Mouse (Mus musculus) liver, adult 2 months (tissue): ENCODE results near the gene Khk. TPM values are rescaled to one million over a fixed set of nuclear protein-coding genes. Genes with fewer than 3 reads are reported as not detected.

Experiments
- DNase-seq: peaks from one replicate; pipeline ENCODE4 v3.0.0-alpha.2; 2011; ENCODE audit warnings: low read depth, low spot score; ENCODE audit errors: extremely low read depth
- H3K27ac ChIP-seq: fragments of 200-500 bp; replicated peaks from 2 replicates; pipeline ENCODE4 v1.5.1; 2012; ENCODE audit warnings: low read depth, mild to moderate bottlenecking, control low read depth, inconsistent platforms, low read length; ENCODE audit not compliant: insufficient read depth
- H3K27me3 ChIP-seq: fragments of 200-500 bp; 2 replicates; pipeline ENCODE4 v1.6.1; 2012; ENCODE audit warnings: mild to moderate bottlenecking, moderate library complexity, low read length, inconsistent platforms; ENCODE audit not compliant: control insufficient read depth, insufficient read depth
- H3K36me3 ChIP-seq: fragments of 200-500 bp; 2 replicates; pipeline ENCODE4 v1.6.1; 2012; ENCODE audit warnings: low read length, inconsistent platforms; ENCODE audit not compliant: control insufficient read depth, insufficient read depth
- H3K4me1 ChIP-seq: fragments of 200-500 bp; 2 replicates; pipeline ENCODE4 v1.6.1; 2011; ENCODE audit warnings: low read length; ENCODE audit not compliant: control insufficient read depth, insufficient read depth
- H3K4me3 ChIP-seq: fragments of 200-500 bp; 2 replicates; pipeline ENCODE4 v1.5.1; 2011; ENCODE audit warnings: low read depth, mild to moderate bottlenecking, control low read depth, low read length, moderate library complexity; ENCODE audit not compliant: insufficient read depth
- H3K79me2 ChIP-seq: fragments of 200-500 bp; 2 replicates; pipeline ENCODE4 v1.6.1; 2012; ENCODE audit warnings: inconsistent platforms, mild to moderate bottlenecking, low read length, moderate library complexity; ENCODE audit not compliant: control insufficient read depth, insufficient read depth
- H3K9ac ChIP-seq: fragments of 200-500 bp; 2 replicates; pipeline ENCODE4 v1.6.1; 2012; ENCODE audit warnings: low read depth, mild to moderate bottlenecking, control low read depth, inconsistent platforms, low read length
- CTCF ChIP-seq: fragments of 200-500 bp; IDR thresholded peaks from 2 replicates; pipeline ENCODE4 v1.5.1; 2011; ENCODE audit warnings: low read depth, low read length, control low read depth
- POLR2A ChIP-seq: fragments of 200-500 bp; IDR thresholded peaks from 2 replicates; pipeline ENCODE4 v1.6.1; 2011; ENCODE audit warnings: low read length, control low read depth; ENCODE audit not compliant: insufficient read depth; ENCODE audit errors: extremely low read depth
- WGBS: fragments of 180-500 bp; shearing (Covaris S2); methylation state at CpG from one replicate; pipeline ENCODE4 v1.1.7; 2018; 5-methylcytosine and 5-hydroxymethylcytosine counted together
- polyA plus RNA-seq: library from polyadenylated mRNA; depleted of rRNA; stranded (reverse); fragments of >200 nt; gene quantifications from 2 replicates; pipeline ENCODE4 v1.2.3, GENCODE M21; 2012
- total RNA-seq: library from RNA; depleted of rRNA; stranded (reverse); fragments of >200 nt; gene quantifications from 2 replicates; pipeline ENCODE4 v1.2.3, GENCODE M21; 2014

Gene Khk
- total and polyA plus RNA-seq, 2 experiments = 405 to 735 TPM

GRCm38 (mm10) chr5:30949654-30950326 lies 28.6 kb downstream of the Khk start:
- no peaks in the 10 kb centered on the region for H3K27me3 ChIP-seq
- peaks cover 23% of the 10 kb centered on the region for H3K4me1 ChIP-seq
- H3K27ac ChIP-seq = peak overlapping the region; percentile 75
- no peaks in the 10 kb centered on the region; the same call in 1 of the 2 replicates for H3K79me2 ChIP-seq
- under 1% methylated on average over 31 of the region's 31 CpGs for WGBS
- H3K9ac ChIP-seq = peak overlapping the region; percentile 80
- TF ChIP-seq CTCF (no peak), POLR2A (peak; percentile 70)
- DNase-seq = peak; percentile 84
- peak overlapping the region; percentile 77 for H3K4me3 ChIP-seq
- H3K36me3 ChIP-seq = peaks cover 14% of the 10 kb centered on the region

- Histone ChIP-seq H3K4me1 (peaks cover 22% of the 10 kb centered on the region), H3K27me3 (no peaks in the 10 kb centered on the region), H3K36me3 (peaks cover 21% of the 10 kb centered on the region), H3K4me3 (peak overlapping the region; percentile 77), H3K27ac (peak overlapping the region; percentile 75), H3K9ac (peak overlapping the region; percentile 80), H3K79me2 (no peaks in the 10 kb centered on the region; the same call in 1 of the 2 replicates)
- TF ChIP-seq POLR2A (no peak), CTCF (no peak)
- peak; percentile 59 for DNase-seq
- WGBS = 14% methylated on average over 4 of the region's 4 CpGs
Observed at GRCm38 (mm10) chr5:30950451-30950850, 29.2 kb downstream of the Khk start.

GRCm38 (mm10) chr5:30950922-30951321 lies 29.7 kb downstream of the Khk start:
- no peaks in the 10 kb centered on the region; the same call in 1 of the 2 replicates for H3K79me2 ChIP-seq
- peak overlapping the region; percentile 12; the same call in 1 of the 2 replicates for H3K4me3 ChIP-seq
- peak overlapping the region; percentile 23 for H3K27ac ChIP-seq
- WGBS = 35% methylated on average over 2 of the region's 2 CpGs
- peaks cover 25% of the 10 kb centered on the region for H3K36me3 ChIP-seq
- H3K9ac ChIP-seq = 0 out of 2 replicates have a peak overlapping the region, but pooled peaks have one; percentile 18
- H3K4me1 ChIP-seq = peaks cover 22% of the 10 kb centered on the region
- H3K27me3 ChIP-seq = no peaks in the 10 kb centered on the region
- TF ChIP-seq CTCF = no peak
- TF ChIP-seq POLR2A = no peak
- no peak for DNase-seq

GRCm38 (mm10) chr5:30951706-30952105 lies 30.5 kb downstream of the Khk start:
- H3K4me3 ChIP-seq = no peak overlapping the region

GRCm38 (mm10) chr5:30952551-30952950 lies 31.3 kb downstream of the Khk start:
- H3K4me3 ChIP-seq = no peak overlapping the region
- peaks cover 22% of the 10 kb centered on the region for H3K4me1 ChIP-seq
- peak overlapping the region; percentile 32 for H3K27ac ChIP-seq
- H3K79me2 ChIP-seq = peaks cover under 1% of the 10 kb centered on the region; the same call in 1 of the 2 replicates
- H3K36me3 ChIP-seq = peaks cover 29% of the 10 kb centered on the region
- TF ChIP-seq POLR2A = no peak
- no peak for TF ChIP-seq CTCF
- no peaks in the 10 kb centered on the region for H3K27me3 ChIP-seq
- WGBS = 76% methylated on average over 5 of the region's 5 CpGs
- H3K9ac ChIP-seq = no peak overlapping the region
- DNase-seq = no peak

More at GRCm38 (mm10) chr5:30951706-30952105, 30.5 kb downstream of the Khk start:
- Histone ChIP-seq H3K27ac (peak overlapping the region; percentile 32), H3K4me1 (peaks cover 22% of the 10 kb centered on the region), H3K27me3 (no peaks in the 10 kb centered on the region), H3K9ac (no peak overlapping the region), H3K36me3 (peaks cover 26% of the 10 kb centered on the region), H3K79me2 (no peaks in the 10 kb centered on the region; the same call in 1 of the 2 replicates)
- 19% methylated on average over 6 of the region's 6 CpGs for WGBS
- TF ChIP-seq POLR2A (no peak), CTCF (no peak)
- peak; percentile 86 for DNase-seq

- H3K36me3 ChIP-seq = peaks cover 40% of the 10 kb centered on the region
- no peak overlapping the region for H3K4me3 ChIP-seq
- no peak overlapping the region for H3K27ac ChIP-seq
- no peak overlapping the region for H3K9ac ChIP-seq
- 89% methylated on average over 6 of the region's 6 CpGs for WGBS
- no peaks in the 10 kb centered on the region for H3K27me3 ChIP-seq
- DNase-seq = no peak
- H3K4me1 ChIP-seq = peaks cover 31% of the 10 kb centered on the region
- H3K79me2 ChIP-seq = peaks cover 15% of the 10 kb centered on the region; the same call in 1 of the 2 replicates
- TF ChIP-seq POLR2A = no peak
- TF ChIP-seq CTCF = no peak
Observed at GRCm38 (mm10) chr5:30954065-30954464, 32.8 kb downstream of the Khk start.
